Mouse (Mus musculus): Measurements from ENCODE around the gene Tmem160. TPM values are rescaled to one million over a fixed set of nuclear protein-coding genes. Genes with fewer than 3 reads are reported as not detected.
A peak's percentile ranks its signal among the peaks of the same experiment; 100 is the strongest.

The Tmem160 gene
- polyA plus RNA-seq (2012; rRNA removed) = 111 and 125 TPM in 2 replicates

DNA sequence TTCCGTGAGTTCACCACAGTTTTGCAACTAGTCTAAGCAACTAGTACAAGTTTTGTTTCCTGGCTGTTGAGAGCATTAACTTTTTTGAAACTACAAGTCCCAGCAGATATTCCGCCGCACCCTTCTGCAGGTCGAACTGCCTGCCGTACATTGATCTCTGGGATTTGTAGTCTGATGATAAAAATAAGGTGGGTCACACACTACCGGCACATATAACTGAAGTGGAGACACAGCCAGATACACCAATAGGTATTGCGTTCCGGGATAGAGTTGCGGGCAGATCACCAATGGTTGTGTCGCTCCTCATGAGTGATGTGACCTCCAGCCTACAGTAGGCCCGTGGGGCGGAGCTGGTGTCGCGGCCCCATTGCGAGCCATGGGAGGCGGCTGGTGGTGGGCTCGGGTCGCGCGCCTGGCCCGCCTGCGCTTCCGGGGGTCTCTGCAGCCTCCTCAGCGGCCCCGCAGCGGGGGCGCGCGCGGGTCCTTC, at the start of gene Tmem160:
Tmem160 (plus strand) TSS at position 193 of the 487 bp plus-strand sequence.
- DNase-seq (ENCODE audit: low read depth) = peak; percentile 77

DNA sequence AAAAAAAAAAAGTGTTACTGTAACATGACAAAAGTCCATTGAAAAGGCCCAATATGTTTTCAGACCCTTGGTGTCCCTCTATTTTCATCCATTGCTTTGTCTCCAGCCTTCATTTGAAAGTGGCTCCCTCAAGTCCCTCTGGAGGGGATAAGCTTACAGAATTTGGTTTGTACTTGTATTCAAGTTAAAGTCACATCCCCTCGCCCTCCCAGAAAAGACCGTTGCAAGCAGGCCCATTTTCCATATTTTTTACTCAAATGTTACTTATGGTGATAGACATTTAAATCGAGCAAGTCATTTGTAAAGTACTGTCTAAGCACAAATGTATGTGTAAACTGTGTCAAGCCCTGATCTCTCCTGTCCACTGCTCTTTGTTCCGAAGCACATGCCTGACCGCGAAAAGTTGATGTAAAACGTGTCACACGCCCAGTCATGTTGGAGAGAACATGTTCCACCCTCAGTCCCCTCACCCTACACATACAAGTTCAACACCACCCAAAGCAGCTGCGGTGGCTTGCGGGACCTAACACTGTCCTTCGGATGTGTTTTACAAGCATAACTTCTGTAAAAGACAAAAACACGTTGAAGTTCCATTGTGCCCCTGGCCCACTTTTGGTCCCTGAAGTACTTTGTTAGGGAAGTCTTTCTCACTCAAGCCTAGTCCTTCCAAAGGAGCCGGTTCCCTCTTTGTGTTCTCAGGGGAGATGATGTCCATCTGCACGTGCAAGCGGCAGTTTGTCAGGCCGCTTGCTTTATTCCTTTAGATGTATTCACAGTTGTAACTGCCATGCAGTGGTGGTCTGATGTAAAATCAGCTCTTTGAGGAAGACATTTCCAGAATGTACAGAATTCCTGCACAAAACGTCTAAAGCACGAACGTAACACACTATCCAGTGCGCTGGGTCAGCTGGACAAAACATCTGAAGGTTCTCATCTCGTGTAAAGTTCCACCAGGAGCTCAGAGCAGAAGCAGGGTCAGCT, 49.3 kb upstream of the Tmem160 start:
- DNase-seq (ENCODE audit: low read depth) = no peak

DNA sequence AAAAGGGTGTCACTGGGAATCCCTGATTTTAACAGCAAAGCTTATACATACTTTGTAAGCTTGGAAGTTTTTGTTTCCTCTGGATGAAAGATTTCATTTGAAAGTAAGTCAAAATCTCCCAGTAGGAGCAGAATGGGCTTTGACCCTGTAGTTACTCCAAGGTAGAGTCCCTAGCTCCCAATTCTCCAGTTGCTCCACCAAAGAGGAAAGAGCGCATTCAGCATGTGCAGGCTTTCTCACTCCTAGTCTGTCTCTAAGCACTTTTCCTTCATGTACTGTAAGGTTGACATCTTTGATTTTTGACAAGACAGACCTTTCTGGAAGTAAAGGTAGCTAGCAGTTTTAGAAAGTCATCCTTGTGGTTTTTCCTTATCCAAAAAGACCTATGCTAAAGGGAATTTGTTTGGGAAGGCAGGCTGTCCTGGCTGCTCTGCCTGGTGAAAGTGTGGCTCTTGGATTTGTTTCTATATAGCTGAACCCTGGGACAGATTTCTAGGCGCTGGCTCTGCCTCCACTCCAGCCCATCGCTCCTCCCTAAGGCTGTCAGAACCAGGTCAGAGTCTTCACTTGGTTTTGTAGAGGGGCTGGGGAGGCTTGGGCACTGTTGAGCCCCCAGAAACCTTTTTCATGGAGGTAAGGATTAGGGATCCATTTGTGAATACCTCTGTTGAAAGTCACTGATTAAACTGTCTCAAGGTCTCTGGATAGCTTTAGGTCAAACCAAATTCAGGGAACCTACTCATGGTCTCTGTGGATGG, 48.1 kb upstream of the Tmem160 start:
- DNase-seq (ENCODE audit: low read depth) = no peak

DNA sequence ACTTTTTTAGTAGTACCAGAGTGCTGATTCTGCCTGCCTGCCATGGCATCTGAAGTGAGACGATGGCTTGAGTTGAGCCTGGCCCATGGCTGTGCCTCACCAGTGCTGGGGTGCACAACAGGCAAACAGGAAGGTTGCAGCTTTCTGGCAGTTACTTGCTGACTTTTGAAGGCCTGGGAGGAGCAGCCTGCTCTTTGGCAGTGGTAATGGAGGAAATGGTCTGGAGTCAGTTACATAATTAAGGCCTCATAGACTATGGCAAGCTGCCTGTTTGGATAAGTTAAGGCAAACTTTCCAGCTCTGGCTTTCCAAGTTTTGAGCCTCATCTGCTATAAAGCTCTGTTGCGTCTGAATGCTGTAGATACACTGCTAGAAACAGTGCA, 47.5 kb upstream of the Tmem160 start:
- DNase-seq (ENCODE audit: low read depth) = no peak

DNA sequence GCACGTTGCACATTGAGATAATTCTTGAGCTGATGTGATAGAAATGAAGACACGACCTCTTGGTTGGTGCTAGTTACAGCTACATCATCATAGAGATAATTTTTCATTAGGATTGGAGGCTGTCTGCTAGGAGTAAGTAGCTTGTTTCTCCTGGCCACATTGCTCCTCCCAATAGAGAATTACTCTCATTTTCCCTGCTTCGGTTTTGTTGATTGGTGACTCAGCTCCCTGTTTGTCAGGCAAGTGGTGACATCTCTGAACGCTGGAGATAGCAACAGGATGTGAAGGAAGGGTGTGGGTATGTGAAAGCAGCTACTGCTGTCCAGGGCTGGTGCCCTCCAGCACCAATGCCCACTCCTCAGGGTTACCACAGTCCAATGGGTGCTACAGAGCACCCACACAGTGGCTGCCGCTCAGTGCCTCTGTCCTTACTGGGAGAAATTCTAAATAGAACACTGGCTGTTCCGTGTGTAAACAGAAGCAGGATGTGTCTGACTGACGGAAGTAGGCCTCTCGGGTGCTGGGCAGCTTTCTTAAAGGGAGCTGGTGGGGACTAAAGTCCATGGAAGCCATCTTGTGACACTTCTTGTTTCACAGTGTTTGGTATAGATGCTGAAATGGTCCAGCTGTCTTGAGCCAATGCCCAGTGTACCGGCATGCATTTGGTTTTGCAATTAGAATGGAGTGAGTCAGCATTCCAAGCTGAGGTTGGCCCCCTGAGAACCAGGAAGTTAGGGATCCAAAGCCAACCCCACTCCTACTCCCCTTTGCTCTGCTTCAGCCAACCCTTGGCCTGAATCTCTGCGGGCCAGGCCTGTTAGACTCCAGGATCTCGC, 46.8 kb upstream of the Tmem160 start:
- DNase-seq (ENCODE audit: low read depth) = no peak

DNA sequence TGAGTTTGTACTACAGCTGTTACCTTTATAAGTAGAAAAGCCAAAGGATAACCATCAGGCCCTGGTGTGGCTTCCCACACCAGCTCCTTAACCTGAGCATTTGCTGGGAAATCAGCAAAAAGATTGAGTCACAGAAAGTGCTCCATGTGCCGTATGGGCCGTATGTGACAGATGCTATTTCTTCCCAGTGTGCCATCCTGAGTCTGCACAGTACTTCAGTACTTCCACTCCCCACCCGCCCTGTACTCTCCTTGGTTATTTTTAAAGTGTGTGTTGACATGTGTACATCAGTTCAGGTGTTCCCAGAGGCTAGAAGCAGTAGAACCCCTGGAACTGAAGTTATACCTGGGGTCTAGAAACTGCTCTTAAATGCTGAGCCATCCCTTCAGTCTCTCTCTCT, 45.6 kb upstream of the Tmem160 start:
- DNase-seq (ENCODE audit: low read depth) = no peak

DNA sequence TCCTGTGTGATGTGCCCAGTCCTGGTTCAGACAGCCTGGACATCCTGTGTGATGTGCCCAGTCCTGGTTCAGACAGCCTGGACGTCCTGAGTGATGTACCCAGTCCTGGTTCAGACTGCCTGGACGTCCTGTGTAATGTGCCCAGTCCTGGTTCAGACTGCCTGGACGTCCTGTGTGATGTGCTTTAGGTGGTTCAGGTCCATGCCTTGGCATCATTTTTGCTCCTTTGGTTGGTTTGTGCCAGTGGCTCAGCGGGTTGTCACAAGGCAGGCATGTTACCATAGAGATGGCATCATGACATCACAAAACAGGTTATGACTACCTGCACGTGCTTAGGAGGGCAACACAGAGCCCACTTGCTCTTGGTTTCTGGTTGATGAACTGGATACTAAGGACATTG, 41.5 kb upstream of the Tmem160 start:
- DNase-seq (ENCODE audit: low read depth) = no peak

DNA sequence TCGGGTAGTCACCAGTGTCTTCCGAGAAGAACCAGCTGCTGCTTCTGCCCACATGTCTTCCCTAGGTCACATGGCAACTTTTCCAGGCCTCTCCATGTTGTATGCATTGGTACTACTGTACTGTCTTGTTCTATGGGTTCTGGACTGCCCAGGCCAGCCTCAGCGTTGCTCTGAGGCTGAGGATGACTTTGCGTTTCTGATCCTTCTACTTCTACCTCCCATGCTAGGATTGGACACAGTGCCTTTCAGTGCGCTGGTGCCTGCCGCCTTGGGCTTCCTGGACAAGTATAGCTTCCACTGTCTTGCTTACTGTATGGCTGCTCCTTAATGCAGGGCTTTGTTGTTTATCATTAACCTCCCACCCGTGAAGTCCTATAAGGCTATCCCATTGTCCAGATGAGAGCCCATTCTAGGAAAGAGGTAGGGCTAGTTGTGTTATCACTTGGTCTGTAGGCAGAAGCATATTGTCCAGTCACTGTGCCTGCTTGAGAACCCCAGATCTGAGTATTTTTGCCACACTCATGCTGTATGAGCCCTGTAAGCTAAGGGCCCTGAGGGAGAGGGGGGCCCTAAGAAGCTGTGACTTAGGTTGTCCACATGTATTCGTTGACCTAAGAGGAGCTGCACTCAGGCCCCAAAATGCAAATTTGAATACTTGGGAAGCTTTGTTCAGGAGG, 40.2 kb upstream of the Tmem160 start:
- no peak for DNase-seq (ENCODE audit: low read depth)

DNA sequence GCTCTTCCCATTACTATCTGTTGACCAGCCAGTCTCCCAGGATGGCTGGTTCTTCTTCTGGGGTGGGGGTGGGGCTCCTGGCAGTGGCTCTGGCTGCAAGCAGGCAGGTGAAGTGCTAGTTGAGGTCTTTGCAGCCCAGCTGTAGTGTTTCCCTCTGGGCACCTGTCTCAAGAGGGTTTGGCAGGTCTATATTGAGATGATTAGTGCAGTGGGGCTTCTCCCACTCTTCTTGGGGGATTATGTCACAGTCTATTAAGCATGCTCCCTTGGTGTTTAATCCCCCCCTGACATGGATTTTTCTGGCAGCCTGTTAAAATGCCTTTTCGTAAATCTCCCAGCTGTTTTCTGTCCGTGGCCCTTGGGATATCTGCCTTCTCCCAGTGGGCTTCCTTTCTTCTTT, 39.6 kb upstream of the Tmem160 start:
- DNase-seq (ENCODE audit: low read depth) = no peak

DNA sequence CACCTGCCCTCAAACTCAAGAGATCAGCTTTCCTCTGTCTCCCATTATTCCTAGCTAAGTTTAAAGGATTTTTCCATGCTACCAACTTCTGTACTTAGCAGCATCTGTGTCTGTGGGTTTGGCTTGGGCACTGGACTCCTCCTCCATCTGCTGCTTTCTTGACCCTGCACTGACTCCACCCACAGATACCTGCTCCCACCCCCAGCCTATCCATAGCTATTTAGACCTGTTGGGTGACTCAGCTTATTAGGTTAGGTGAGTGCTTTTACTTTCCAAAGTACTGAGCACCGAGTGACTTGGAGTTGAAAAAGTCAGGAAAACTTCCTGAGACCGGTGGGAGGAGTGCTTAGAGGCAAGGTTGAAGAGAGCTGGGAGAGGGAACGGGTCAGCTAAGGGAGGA, 37.2 kb upstream of the Tmem160 start:
- DNase-seq (ENCODE audit: low read depth) = no peak

DNA sequence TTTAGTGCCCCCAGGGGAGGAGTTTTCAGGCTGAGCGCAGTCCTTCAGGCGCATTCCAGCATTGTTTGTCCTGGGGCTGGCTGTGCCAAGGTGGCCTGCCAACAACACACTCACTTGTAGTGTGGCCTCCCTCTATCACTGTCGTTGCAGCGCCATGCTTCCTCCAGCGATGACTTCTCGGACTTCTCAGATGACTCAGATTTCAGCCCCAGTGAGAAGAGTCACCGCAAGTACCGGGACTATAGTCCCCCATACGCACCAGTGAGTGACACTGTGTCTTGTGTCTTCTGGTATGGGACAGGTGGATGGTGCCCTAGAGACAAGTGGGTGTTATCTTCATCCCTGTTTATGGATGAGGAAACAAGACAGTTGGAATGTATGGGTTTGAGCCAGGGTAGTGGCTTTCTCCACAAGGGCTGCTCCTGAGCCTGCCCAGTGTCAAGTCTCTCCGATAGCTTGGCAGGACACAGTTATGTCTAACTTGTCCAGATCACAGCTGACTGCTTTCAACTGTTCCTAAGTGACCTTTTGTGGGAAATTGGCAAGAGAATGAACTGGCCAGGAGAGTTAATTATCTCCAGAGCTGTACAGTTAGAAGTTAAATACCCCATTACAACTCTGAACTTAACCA, 35.3 kb upstream of the Tmem160 start:
- DNase-seq (ENCODE audit: low read depth) = no peak

DNA sequence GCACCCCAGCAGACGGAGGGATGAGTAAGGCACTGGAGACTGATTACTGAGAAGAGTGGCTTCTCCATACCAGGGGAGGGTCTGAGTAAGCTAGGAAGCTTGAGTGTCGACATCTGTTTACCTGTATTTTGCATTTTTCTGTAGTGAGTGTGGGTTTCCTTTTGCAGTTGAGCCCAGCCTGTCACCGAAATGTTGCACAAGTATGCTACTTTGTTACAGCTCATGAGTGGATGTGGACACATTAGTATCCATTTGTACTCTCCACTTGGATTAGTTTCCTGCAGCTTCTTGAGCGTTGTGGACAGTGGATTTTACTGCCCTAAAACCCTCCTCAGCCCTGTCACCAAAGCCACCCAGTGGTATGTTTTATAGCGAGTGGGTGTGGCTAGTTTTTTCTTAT, 33.9 kb upstream of the Tmem160 start:
- no peak for DNase-seq (ENCODE audit: low read depth)

DNA sequence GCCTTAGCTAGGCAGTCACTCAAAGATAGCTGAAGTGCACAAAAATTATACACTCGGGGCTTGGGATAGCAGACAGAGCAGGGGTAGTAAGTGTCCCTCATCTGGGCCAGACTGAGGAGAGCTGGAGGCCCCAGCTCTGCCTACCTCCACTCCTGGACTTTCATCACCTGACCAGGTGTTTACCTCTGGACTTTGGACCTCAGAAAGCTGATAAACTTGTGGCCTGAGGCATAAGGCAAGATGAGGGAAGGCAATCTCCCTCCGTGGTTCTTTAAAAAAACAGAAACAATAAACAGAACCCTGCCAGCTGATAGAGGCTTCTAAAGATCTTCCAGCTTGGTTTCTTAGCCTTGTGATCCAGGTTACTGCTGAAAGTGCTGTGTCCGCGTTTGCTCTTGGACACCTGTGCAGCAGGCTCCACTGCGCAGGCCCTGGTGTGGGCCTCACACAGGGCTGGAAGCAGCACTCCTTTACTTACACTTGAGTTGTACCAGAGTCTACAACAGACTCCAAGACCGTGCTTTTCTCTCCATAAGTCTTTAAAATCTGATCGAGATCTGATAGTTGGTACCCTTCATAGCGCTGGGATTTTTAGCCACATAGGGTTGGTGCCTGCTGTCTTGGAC, 32.0 kb upstream of the Tmem160 start:
- no peak for DNase-seq (ENCODE audit: low read depth)

DNA sequence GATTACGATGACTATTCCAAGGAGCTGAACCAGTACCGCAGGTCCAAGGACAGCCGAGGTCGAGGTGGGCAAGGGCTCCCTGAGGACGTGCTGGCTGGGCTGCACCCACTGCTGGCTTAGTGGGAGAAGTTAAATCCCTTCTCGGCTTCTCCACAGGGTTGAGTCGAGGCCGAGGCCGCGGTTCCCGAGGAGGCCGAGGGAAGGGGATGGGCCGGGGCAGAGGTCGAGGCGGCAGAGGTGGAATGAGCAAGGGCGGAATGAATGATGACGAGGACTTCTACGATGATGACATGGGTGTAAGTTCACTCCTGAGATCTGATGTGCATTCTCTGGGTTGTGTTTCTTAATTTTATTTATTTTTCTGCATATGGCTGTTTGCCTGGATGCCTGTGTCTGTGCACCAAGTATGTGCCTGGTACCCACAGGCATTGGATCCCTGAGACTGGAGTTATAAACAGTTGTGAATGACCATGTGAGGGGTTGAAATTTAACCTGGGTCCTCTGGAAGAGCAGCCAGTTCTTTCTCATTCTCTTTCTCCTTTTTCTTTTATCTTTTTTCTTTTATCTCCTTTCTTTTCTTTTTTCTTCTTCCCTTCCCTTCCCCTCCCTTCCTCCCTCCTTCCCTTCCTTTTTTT, 30.2 kb upstream of the Tmem160 start:
- DNase-seq (ENCODE audit: low read depth) = no peak

DNA sequence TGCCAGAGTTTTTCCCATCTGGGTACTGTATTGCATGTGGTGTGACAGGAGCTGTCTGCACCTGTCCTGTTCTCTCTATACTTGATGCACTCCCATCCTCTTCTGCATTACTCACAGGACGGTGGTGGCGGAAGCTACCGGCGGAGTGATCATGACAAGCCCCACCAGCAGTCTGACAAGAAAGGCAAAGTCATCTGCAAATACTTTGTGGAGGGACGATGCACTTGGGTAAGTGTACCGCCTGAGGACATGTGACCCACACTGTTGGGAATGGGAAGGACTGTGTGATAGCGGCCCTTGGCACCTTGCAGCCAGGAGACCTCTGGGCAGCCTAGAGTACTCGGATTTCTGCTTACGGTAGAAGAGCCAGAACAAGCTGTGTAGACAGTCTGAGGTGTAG, 28.8 kb upstream of the Tmem160 start:
- no peak for DNase-seq (ENCODE audit: low read depth)

DNA sequence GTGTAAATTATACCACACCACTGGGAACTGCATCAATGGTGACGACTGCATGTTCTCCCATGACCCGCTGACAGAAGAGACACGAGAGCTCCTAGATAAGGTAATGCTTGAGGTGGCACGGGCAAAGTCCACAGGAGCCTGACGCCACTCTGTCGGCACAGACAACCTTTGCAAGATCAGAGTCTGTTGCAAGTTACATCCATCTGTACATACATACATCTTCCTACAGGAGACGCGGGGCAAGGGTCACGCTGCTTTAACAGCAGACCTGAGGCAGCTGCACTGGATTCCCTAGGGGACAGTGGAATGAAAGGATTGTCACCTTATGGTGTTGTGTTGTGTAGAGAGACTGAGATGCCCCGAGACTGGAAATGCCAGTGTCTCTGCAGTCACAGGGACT, 26.9 kb upstream of the Tmem160 start:
- no peak for DNase-seq (ENCODE audit: low read depth)

DNA sequence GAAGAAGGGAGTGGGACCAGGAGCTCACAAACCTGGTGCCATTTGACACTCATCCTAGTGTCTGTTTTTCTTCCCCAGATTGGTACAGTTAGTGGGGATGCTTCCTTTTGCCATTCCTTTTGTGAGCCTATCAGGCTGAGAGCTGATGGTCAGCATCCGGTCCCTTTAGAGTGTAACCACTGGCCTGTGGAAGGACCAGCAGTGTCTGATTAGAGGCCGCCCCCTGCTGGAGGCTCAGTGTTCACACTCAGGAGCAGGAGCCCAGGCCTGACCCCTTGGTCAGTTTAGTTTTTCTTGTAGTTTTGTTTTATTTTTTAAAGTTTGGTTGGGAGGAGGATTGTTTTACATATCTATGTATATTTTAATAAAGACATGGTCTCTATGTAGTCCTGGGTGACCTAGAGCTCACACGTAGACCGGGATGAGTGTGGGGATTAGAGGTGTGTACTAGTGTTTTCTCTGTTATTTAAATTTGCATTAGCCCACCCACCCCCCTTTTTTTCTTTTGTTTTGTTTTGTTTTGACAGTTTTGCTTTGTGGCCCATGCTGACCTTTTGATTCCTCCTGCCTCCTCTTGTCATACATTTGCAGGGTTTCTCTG, 26.4 kb upstream of the Tmem160 start:
- DNase-seq (ENCODE audit: low read depth) = no peak

DNA sequence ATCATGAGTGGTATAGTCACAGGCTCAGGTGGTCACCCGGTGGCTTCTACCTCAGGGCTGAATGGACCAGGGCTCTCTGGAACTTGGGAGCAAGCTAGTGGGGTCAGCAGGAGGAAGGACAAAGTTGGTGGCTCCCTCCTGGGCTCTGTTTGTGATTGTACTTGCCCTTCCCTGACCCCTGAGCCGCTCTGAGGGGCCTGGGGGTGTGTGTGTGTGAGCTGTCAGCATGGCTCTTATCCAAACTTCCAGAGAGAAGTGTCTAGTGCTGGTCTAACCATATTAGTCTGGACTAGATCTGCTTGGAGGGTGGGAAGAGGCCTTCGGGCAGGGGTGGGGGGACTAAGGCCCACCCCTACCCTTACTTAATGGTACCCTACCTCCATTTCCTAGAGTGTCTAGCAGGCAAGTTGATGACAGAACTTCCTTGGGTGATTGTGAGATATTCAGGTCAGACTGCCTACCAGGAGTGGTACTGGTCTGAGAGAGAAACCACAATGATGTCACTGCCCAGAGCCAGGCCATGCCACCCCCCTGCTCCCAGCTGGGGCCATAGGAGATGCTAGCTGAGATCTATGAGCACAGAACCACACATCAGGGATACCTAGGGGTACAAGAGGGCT, 19.1 kb upstream of the Tmem160 start:
- DNase-seq (ENCODE audit: low read depth) = no peak

DNA sequence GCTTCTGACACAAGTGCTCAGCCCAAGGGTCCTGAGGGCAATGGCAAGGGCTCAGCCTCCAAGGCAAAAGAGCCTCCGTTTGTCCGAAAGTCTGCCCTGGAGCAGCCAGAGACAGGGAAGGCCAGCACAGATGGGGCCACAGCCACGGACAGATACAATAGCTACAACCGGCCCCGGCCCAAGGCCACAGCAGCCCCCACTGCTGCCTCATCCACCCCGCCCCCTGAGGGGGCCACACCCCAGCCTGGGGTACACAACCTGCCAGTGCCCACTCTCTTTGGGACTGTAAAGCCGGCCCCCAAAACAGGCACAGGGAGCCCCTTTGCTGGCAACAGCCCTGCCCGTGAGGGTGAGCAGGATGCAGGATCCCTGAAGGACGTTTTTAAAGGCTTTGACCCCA, 17.5 kb upstream of the Tmem160 start:
- no peak for DNase-seq (ENCODE audit: low read depth)
